Mouse (Mus musculus) embryonic fibroblast, embryonic 13.5 days (primary cell): ENCODE data around the gene Smarcd3. TPM values are rescaled to one million over a fixed set of nuclear protein-coding genes. Genes with fewer than 3 reads are reported as not detected.

ENCODE experiments used
- H3K27ac ChIP-seq: 2 replicates; pipeline ENCODE4 v1.5.1; 2012; ENCODE audit warnings: low read length, control low read depth, inconsistent platforms; ENCODE audit not compliant: insufficient read depth
- H3K4me1 ChIP-seq: 2 replicates; pipeline ENCODE4 v1.6.1; 2011; ENCODE audit warnings: low read length; ENCODE audit not compliant: control insufficient read depth, insufficient read depth
- H3K4me3 ChIP-seq: 2 replicates; pipeline ENCODE4 v1.5.1; 2011; ENCODE audit warnings: mild to moderate bottlenecking, control low read depth, low read length; ENCODE audit not compliant: insufficient read depth
- CTCF ChIP-seq: IDR thresholded peaks from 2 replicates; pipeline ENCODE4 v1.5.1; 2011; ENCODE audit warnings: mild to moderate bottlenecking, control low read depth, low read length, moderate library complexity, borderline replicate concordance; ENCODE audit not compliant: insufficient read depth
- POLR2A ChIP-seq: IDR thresholded peaks from 2 replicates; pipeline ENCODE4 v1.6.1; 2011; ENCODE audit warnings: low read depth, mild to moderate bottlenecking, control low read depth, low read length, moderate library complexity
- polyA plus RNA-seq: library from polyadenylated mRNA; stranded (reverse); fragments of >200 nt; gene quantifications from 2 replicates; pipeline ENCODE4 v1.2.4, GENCODE M21; 2011; ENCODE audit warnings: low read depth; ENCODE audit not compliant: missing spikeins, insufficient read length

Gene Smarcd3
- polyA plus RNA-seq, 1 experiment: 27.8 TPM

DNA sequence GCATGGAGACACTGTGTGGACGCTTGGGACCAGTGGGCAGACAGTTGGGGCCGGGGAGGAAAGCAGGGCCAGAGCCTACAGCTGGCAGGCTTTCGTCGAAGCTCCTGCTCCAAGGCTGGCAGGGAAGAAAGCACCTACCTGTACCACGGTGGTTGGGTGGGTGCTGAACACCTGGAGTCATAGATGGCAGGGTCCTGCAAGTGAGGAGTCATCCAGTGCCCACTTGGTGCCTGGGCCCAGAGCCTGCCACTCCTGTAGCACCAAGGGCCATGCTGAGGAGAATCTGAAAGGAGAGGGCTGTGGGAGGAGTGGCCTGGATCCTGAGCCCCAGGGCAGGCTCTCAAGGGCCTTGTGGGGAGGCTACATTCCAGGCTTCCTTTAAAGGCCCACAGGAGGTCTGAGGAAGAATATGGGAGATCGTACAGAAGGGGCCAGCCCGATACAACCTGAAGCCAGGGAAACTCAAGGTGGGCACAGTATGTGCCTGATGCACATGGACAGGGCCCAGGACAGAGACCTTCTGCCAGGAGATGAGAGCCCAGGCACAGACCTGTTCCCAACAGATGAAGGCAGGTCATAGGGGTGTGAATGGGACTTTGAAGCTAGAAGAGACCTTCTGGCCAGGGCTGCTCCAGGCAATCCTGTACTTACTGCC, 1.7 kb downstream of the Smarcd3 start:
- TF ChIP-seq POLR2A (no peak), CTCF (no peak)
- H3K27ac ChIP-seq: no peak overlapping the region
- H3K4me3 ChIP-seq: no peak overlapping the region
- H3K4me1 ChIP-seq: no peaks in the 10 kb centered on the region

DNA sequence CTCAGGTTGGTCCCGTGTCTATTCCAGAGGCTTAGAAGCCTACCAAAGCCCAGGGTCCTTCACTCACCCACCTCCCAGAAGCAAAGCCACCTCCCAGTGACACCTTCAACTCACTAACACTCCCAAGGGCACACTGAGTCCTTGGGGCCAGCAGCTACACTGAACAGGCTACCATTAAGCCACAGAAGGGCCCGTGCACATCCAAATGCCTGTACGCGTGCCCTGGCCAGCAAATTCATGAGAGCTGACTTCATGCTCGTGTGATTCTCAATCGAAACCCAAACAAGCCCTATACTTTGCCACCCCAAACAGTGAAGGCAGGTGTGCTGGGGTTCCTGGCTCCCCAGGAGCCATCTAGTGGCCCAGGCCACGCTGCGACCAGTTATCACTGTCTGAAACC, 3.6 kb downstream of the Smarcd3 start:
- no peaks in the 10 kb centered on the region for H3K4me1 ChIP-seq
- no peak overlapping the region for H3K27ac ChIP-seq
- no peak for TF ChIP-seq CTCF
- no peak for TF ChIP-seq POLR2A
- H3K4me3 ChIP-seq: no peak overlapping the region

DNA sequence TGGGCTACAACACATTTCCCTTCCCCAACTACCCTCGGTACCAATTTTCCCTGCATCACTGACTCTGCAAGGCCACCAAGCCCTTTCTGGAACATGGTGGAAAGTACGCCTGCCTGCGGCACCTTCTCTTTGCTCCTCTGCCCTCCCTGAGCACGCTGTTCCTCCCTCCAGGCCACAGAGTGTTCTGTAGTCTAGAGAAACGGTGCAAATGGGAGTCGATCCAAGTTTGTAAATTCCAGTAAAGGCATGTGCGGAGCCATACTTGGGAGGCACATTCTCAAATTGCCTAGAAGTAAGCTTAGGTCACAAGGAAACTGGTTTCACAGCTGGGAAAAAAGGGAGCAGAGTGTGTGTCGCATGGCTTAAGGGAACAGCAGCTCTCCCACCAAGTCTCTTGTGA, 4.1 kb downstream of the Smarcd3 start:
- Histone ChIP-seq H3K4me1 (no peaks in the 10 kb centered on the region), H3K4me3 (no peak overlapping the region), H3K27ac (no peak overlapping the region)
- TF ChIP-seq CTCF (no peak), POLR2A (no peak)

DNA sequence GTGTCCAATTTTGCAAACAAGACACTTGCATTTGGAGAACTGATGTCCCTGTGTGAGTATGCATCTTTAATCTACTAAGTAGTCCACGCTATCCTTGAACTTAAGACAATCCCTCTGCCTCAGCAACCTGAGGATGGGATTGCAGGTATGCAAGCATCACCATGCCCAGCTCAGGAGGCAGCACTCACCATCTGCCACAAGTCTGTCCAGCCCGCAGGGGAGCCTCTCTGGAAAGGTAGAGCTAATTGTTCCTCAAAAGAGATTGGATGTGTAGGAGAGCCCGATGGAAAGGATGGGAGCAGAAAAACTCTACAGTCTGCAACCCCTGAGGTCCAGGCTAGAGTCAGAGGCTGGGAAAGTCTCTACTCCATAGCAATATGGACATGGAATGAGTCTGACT, 5.3 kb downstream of the Smarcd3 start:
- no peak for TF ChIP-seq POLR2A
- no peaks in the 10 kb centered on the region for H3K4me1 ChIP-seq
- no peak overlapping the region for H3K27ac ChIP-seq
- H3K4me3 ChIP-seq: no peak overlapping the region

DNA sequence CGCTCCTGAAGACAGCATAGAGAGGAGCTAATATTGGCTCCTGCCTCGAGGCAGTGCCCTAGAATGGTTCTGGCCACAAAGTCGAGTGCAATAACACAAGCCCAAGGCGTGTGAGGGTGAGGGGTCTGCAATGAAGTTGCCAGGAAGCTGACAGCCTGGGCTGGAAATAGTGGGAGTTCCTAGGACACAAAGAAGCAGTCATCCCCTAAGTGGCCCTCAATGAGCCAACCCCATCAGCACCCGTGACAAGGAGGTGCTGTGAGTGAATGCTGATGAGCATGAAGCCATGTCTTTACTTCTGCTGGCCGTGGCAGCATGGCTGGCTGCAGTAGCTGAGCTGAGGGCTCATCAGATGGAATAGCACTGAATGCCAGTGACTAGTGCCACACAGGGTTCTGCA, 9.1 kb downstream of the Smarcd3 start:
- no peak overlapping the region for H3K27ac ChIP-seq
- TF ChIP-seq CTCF (no peak), POLR2A (no peak)
- H3K4me1 ChIP-seq: peaks cover 7% of the 10 kb centered on the region; the same call in 1 of the 2 replicates
- no peak overlapping the region for H3K4me3 ChIP-seq

DNA sequence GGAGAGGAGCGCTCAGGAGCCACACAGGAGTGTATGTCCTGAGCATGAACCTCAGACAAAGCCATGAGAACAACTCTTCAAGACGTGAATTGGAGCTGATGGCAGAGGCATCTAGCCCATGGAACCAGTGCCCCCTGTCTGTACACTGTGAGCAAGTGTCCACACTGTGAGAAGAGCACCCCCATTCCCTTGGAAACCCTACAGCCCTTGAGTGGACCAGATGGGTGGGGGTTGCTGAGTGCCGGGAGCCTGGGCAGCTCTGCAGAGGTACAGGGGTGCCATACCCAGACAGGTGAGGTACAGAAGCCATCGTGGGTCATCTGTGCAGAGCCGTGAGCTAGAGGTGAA, 11.9 kb downstream of the Smarcd3 start:
- Histone ChIP-seq H3K27ac (no peak overlapping the region), H3K4me3 (no peak overlapping the region), H3K4me1 (peaks cover 7% of the 10 kb centered on the region; the same call in 1 of the 2 replicates)
- TF ChIP-seq POLR2A: no peak
- TF ChIP-seq CTCF: peak; percentile 13; the same call in 1 of the 2 replicates

DNA sequence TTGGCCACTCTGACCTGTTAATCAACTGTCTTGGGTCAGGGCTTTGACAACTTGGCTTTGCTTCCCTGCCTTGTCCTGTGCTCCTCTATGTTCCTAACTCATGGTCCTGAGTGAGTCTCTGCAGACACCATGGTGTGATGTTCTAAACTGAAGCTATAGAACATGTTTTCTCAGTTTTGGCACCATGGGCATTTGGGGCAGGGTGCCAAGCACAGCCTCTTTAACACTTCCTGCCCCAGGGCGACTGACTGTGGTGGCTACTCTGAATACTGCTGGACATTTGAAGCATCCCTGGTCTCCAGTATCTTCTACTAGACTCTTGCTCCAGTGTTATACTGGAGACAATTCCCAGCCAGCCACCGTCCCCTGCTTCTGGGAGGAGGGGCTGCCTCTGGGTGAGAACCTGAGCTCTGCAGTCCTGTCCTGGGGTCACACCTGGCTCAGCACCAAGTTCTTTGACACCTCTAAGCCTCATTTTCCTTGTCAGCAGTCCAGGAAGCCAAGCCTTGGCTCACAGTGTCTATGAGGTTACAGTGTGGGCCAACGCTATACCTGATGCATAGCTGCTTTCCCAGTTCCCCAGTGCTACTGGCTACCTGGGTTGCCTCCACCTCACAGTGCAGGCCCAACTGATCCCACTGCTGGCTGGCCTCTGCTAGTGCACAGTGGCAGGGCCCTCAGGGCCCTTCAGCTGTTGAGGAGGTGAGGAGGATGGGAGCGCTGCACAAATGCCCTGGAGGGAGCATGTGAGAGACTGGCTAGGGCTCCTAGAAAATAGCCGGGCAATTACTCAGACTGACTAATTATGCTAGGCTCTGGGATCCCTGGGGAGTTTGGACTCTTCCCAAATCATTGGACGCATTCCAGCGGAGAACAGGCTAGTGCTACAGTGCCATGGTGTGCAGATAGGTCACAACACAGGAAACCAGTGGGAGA, 12.6 kb downstream of the Smarcd3 start:
- Histone ChIP-seq H3K4me1 (peaks cover 7% of the 10 kb centered on the region; the same call in 1 of the 2 replicates), H3K4me3 (no peak overlapping the region), H3K27ac (no peak overlapping the region)
- TF ChIP-seq POLR2A (no peak), CTCF (no peak)

DNA sequence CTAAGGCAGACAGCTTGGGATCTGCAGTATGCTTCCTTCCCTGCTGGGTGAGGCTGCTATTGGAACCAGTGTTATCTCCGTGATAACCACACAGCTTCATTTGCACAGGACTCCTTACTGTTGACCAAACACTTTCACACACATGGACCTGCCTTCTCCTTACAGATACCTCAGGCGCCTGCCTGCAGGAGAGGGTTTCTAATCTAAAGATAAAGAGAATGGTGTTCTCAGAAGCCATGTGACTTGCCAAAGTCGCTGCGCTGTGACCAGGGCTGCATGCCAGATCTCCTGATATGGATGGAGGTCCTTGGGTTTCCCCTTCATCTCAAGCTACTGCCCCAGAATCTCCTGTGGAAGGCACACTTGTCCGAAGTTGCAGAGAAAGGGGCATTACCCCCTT, 14.8 kb downstream of the Smarcd3 start:
- TF ChIP-seq CTCF (no peak), POLR2A (no peak)
- Histone ChIP-seq H3K4me3 (no peak overlapping the region), H3K27ac (no peak overlapping the region), H3K4me1 (peaks cover 12% of the 10 kb centered on the region)

DNA sequence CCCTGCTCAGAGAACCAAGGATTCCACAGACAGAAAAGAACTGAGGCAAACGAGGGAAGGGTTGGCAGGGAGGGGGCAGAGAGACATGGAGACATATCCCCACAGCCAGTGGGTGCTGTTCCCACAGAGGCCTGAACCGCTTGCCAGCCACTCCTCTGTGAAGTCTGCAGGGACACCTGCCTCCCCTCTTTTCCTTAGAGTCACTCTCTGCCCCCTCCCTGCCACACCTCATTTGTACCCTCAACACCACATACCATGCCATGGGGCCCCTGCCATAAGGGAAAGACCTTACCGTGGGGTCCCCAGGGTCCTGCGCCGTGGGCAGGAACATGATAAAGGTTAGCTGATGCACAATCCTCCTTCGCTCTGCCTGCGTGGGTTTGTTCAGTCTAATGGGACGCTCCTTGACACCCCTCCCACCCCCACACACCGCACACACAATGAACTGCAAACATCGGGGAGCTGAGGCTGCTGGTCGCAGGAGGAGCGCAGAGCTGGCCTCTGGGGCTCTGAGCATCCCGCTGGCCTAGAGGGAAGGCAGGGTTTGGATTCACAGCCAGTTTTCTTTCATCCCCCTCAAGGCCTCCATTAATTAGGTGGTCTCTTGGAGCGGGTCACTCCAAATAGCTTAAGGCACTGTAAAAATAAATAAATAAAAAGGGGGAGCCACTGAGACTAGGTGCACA, 18.1 kb downstream of the Smarcd3 start:
- no peak overlapping the region for H3K27ac ChIP-seq
- H3K4me3 ChIP-seq: no peak overlapping the region
- TF ChIP-seq POLR2A (no peak), CTCF (no peak)
- H3K4me1 ChIP-seq: peaks cover 5% of the 10 kb centered on the region; the same call in 1 of the 2 replicates
